ENCODE assay signal across 8 mouse cellular contexts in the genomic region with DNA sequence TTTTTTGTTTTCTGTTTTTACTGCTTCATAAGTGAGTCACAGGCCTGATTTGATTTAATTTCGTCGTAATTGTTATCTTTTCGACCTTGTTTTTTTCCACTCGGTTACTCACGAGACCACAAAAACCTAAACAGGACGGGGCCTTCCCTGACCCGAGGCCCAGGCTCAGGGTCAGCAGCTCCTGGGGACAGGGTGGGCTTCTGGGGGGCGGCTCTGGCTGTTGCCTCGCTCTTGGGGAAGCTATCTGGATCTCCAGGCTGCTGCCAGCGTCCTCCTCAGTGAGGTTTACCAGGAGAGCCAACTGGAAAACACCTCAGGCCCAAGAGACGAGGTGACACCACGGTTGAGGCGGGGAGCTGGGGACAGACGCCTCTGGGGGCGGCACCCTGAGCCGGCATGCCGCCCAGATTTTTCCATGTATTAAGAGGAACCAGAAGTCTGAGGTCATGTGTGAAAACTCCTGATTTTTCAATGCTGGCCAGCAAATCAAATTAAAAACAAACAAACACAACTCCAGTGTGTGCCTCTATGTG.
DNase-seq lines count a peak whose midpoint lies in the region.

No protein-coding gene starts in this region.

- peak; percentile 27 for DNase-seq in kidney, adult 18-20 months
- no peak for DNase-seq in kidney, adult 11 months
- DNase-seq in 3T3-L1 (ENCODE audit: low read depth, low spot score) (peak; percentile 69), adipocyte (ENCODE audit: low spot score) (peak; percentile 85)
- peak; percentile 70 for DNase-seq in induced T-regulatory cell, adult 2 months (ENCODE audit: low read depth)
- DNase-seq in cerebellum, postnatal 10 days, result no peak
- DNase-seq in layer of hippocampus, adult 8-10 months (ENCODE audit: low spot score in 2 of 2), result no peak
- no peak for DNase-seq in urinary bladder, postnatal 25 days (ENCODE audit: low spot score)

Comparison
In these comparisons a context has a peak if more than half of its experiments do, and no peak if none do; other contexts are left out.
1. DNase-seq: peak in kidney, adult 18-20 months (single experiment), 3T3-L1 (single experiment), adipocyte (single experiment) and induced T-regulatory cell, adult 2 months (single experiment); none in kidney, adult 11 months (single experiment), cerebellum, postnatal 10 days (0 of 2), layer of hippocampus, adult 8-10 months (0 of 2) and urinary bladder, postnatal 25 days (single experiment).